In the genomic region with DNA sequence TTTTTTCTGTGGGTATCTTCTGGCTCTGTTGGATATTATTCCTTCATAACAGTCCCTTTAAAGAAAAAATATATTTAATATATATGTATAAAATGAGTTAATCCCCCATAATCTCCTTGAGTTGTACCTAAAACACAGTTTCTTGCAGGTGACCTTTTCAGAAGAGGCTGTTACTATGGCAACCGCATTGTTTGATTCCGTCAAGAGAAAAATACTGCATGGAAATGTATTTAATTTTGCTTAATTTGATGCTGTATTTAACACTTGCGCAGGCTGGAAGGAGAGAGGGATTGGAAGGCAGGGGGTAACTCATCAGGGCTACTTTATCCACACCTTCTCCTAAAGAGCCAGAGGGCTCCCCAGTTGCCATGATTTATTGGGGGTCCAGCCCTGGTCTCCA, we compare ENCODE assay signal across 21 mouse cellular contexts.
DNase-seq lines count a peak whose midpoint lies in the region; ATAC-seq and TF ChIP-seq lines count a peak whose summit lies in the region.
"Had no signal": no experiment of that assay in that cellular context is flagged by ENCODE, and none has a peak within 500 bp of the region (broad histone marks: within the 10 kb centered on the region; RNA-seq: fewer than 3 reads in every experiment).

No protein-coding gene starts in this region.

- 72% methylated on average over 3 of the region's 3 CpGs for WGBS in midbrain, embryonic 12.5 days
- WGBS in midbrain, embryonic 11.5 days, result 76% methylated on average over 3 of the region's 3 CpGs
- 58% methylated on average over 3 of the region's 3 CpGs for WGBS in forebrain, embryonic 12.5 days
- WGBS in forebrain, postnatal 0 days, result 48% methylated on average over 3 of the region's 3 CpGs
- WGBS in olfactory bulb, adult 2 months, result 59% methylated on average over 3 of the region's 3 CpGs
- WGBS in heart, embryonic 11.5 days (ENCODE audit: insufficient replicate concordance), result 87% methylated on average over 3 of the region's 3 CpGs

- TF ChIP-seq CTCF in forebrain, postnatal 0 days (IDR thresholded peaks at IDR 0.05; ENCODE audit: low read depth), result no peak
- TF ChIP-seq CTCF in olfactory bulb, adult 2 months (IDR thresholded peaks at IDR 0.05; ENCODE audit: insufficient read depth, low read depth, low read length), result no peak

- no peaks in the 10 kb centered on the region for H3K27me3 ChIP-seq in midbrain, embryonic 12.5 days
- H3K27me3 ChIP-seq in midbrain, embryonic 11.5 days (ENCODE audit: control insufficient read depth, insufficient read depth, low read length), result no peaks in the 10 kb centered on the region
- H3K27me3 ChIP-seq in forebrain, embryonic 12.5 days, result no peaks in the 10 kb centered on the region
- no peaks in the 10 kb centered on the region for H3K27me3 ChIP-seq in forebrain, postnatal 0 days (ENCODE audit: insufficient read depth, low read length)
- H3K27me3 ChIP-seq in heart, embryonic 11.5 days (ENCODE audit: control insufficient read depth, insufficient read depth, low read length), result no peaks in the 10 kb centered on the region
- H3K27me3 ChIP-seq: heart, embryonic 13.5 days; intestine, embryonic 15.5 days; liver, embryonic 12.5 days had no signal

- no peaks in the 10 kb centered on the region for H3K36me3 ChIP-seq in midbrain, embryonic 12.5 days
- H3K36me3 ChIP-seq in midbrain, embryonic 11.5 days (ENCODE audit: control insufficient read depth, insufficient read depth, low read length), result no peaks in the 10 kb centered on the region
- 0 out of 2 replicates have a peak, but pooled peaks cover 5% of the 10 kb centered on the region for H3K36me3 ChIP-seq in forebrain, embryonic 12.5 days (replicated peaks)
- no peaks in the 10 kb centered on the region for H3K36me3 ChIP-seq in forebrain, postnatal 0 days (ENCODE audit: insufficient read depth)
- H3K36me3 ChIP-seq in heart, embryonic 11.5 days (ENCODE audit: control insufficient read depth, insufficient read depth, low read length), result no peaks in the 10 kb centered on the region
- H3K36me3 ChIP-seq: heart, embryonic 13.5 days; intestine, embryonic 15.5 days; limb, embryonic 12.5 days; liver, embryonic 12.5 days had no signal

- no peaks in the 10 kb centered on the region for H3K9me3 ChIP-seq in midbrain, embryonic 12.5 days
- no peaks in the 10 kb centered on the region; the same call in 1 of the 2 replicates for H3K9me3 ChIP-seq in midbrain, embryonic 11.5 days (ENCODE audit: control insufficient read depth, low read length)
- H3K9me3 ChIP-seq in forebrain, embryonic 12.5 days, result 0 out of 2 replicates have a peak, but pooled peaks cover 3% of the 10 kb centered on the region
- no peaks in the 10 kb centered on the region for H3K9me3 ChIP-seq in forebrain, postnatal 0 days (ENCODE audit: low read length)
- H3K9me3 ChIP-seq in heart, embryonic 11.5 days (replicated peaks; ENCODE audit: control insufficient read depth, low read length), result no peaks in the 10 kb centered on the region
- H3K9me3 ChIP-seq: heart, embryonic 13.5 days; intestine, embryonic 15.5 days; limb, embryonic 12.5 days; liver, embryonic 12.5 days; megakaryocyte, embryonic 14.5 days had no signal

- no peak for ATAC-seq in midbrain, embryonic 12.5 days (ENCODE audit: low FRiP score, low read depth)
- ATAC-seq in midbrain, embryonic 11.5 days (ENCODE audit: low FRiP score), result no peak
- ATAC-seq in forebrain, embryonic 12.5 days (ENCODE audit: low FRiP score), result no peak
- ATAC-seq in forebrain, postnatal 0 days, result peak; percentile 67
- ATAC-seq in monocyte, adult 5-6 weeks (replicated peaks; ENCODE audit: insufficient number of reproducible peaks, low FRiP score, low TSS enrichment, poor library complexity, severe bottlenecking), result no peak
- no peak for ATAC-seq in heart, embryonic 11.5 days (replicated peaks; ENCODE audit: insufficient number of reproducible peaks, low FRiP score, low TSS enrichment)
- ATAC-seq: intestine, embryonic 15.5 days; liver, embryonic 12.5 days had no signal

- H3K9ac ChIP-seq in midbrain, embryonic 12.5 days (replicated peaks), result no peak overlapping the region
- no peak overlapping the region for H3K9ac ChIP-seq in midbrain, embryonic 11.5 days (ENCODE audit: low read length)
- no peak overlapping the region for H3K9ac ChIP-seq in forebrain, embryonic 12.5 days
- no peak overlapping the region for H3K9ac ChIP-seq in forebrain, postnatal 0 days
- no peak overlapping the region for H3K9ac ChIP-seq in heart, embryonic 11.5 days (ENCODE audit: low read depth, low read length)
- H3K9ac ChIP-seq: heart, embryonic 13.5 days; intestine, embryonic 15.5 days; limb, embryonic 12.5 days; liver, embryonic 12.5 days had no signal

- no peak overlapping the region for H3K4me2 ChIP-seq in midbrain, embryonic 12.5 days (replicated peaks)
- H3K4me2 ChIP-seq in midbrain, embryonic 11.5 days, result no peak overlapping the region
- no peak overlapping the region for H3K4me2 ChIP-seq in forebrain, embryonic 12.5 days
- H3K4me2 ChIP-seq in forebrain, postnatal 0 days (ENCODE audit: low read depth), result no peak overlapping the region
- no peak overlapping the region for H3K4me2 ChIP-seq in heart, embryonic 11.5 days
- H3K4me2 ChIP-seq: heart, embryonic 13.5 days; intestine, embryonic 15.5 days; limb, embryonic 12.5 days; liver, embryonic 12.5 days had no signal

- no peak for TF ChIP-seq POLR2A in olfactory bulb, adult 2 months (IDR thresholded peaks at IDR 0.05; ENCODE audit: insufficient read depth, low read depth, low read length)

- peak overlapping the region; percentile 1; the same call in 1 of the 2 replicates for H3K27ac ChIP-seq in midbrain, embryonic 12.5 days (replicated peaks)
- no peak overlapping the region for H3K27ac ChIP-seq in midbrain, embryonic 11.5 days (ENCODE audit: low read depth, low read length)
- H3K27ac ChIP-seq in forebrain, embryonic 12.5 days, result 0 out of 2 replicates have a peak overlapping the region, but pooled peaks have one; percentile 42
- peak overlapping the region; percentile 69 for H3K27ac ChIP-seq in forebrain, postnatal 0 days (ENCODE audit: low read depth, low read length)
- 0 out of 2 replicates have a peak overlapping the region, but pooled peaks have one; percentile 6 for H3K27ac ChIP-seq in olfactory bulb, adult 2 months (ENCODE audit: insufficient read depth, low read depth, low read length)
- H3K27ac ChIP-seq in heart, embryonic 11.5 days (ENCODE audit: low read depth, low read length), result no peak overlapping the region
- H3K27ac ChIP-seq: heart, embryonic 13.5 days; intestine, embryonic 15.5 days; limb, embryonic 12.5 days; liver, embryonic 12.5 days had no signal

- DNase-seq in midbrain, embryonic 11.5 days (ENCODE audit: low spot score, missing footprints), result no peak
- peak; percentile 63 for DNase-seq in forebrain, postnatal 0 days
- DNase-seq: adrenal gland, adult 8-10 months; cerebellum, adult 11 months; cerebellum, postnatal 25 days; heart, postnatal 36 days; kidney, postnatal 36 days; lung, adult 2 months; retina, postnatal 1 day; right cerebral cortex, postnatal 4 days; thymus, postnatal 14 days had no signal

- peaks cover 26% of the 10 kb centered on the region for H3K4me1 ChIP-seq in midbrain, embryonic 12.5 days
- peaks cover 6% of the 10 kb centered on the region for H3K4me1 ChIP-seq in midbrain, embryonic 11.5 days (ENCODE audit: control insufficient read depth, insufficient read depth, low read length)
- peaks cover 17% of the 10 kb centered on the region for H3K4me1 ChIP-seq in forebrain, embryonic 12.5 days
- H3K4me1 ChIP-seq in forebrain, postnatal 0 days (ENCODE audit: insufficient read depth), result peaks cover 9% of the 10 kb centered on the region
- peaks cover 3% of the 10 kb centered on the region; the same call in 1 of the 2 replicates for H3K4me1 ChIP-seq in olfactory bulb, adult 2 months (ENCODE audit: control insufficient read depth, insufficient read depth, low read length)
- H3K4me1 ChIP-seq in heart, embryonic 11.5 days (ENCODE audit: control insufficient read depth, insufficient read depth, low read length), result peaks cover 10% of the 10 kb centered on the region; the same call in 1 of the 2 replicates
- H3K4me1 ChIP-seq: liver, embryonic 12.5 days; megakaryocyte, embryonic 14.5 days had no signal

- H3K4me3 ChIP-seq in midbrain, embryonic 12.5 days, result no peak overlapping the region
- H3K4me3 ChIP-seq in midbrain, embryonic 11.5 days (ENCODE audit: low read depth, low read length), result no peak overlapping the region
- H3K4me3 ChIP-seq in forebrain, embryonic 12.5 days (replicated peaks), result no peak overlapping the region
- H3K4me3 ChIP-seq in forebrain, postnatal 0 days (ENCODE audit: low read depth, low read length), result no peak overlapping the region
- no peak overlapping the region for H3K4me3 ChIP-seq in olfactory bulb, adult 2 months (ENCODE audit: insufficient read depth, low read depth, low read length)
- no peak overlapping the region for H3K4me3 ChIP-seq in heart, embryonic 11.5 days (ENCODE audit: low read depth, low read length)
- H3K4me3 ChIP-seq: heart, embryonic 13.5 days; intestine, embryonic 15.5 days; limb, embryonic 12.5 days; liver, embryonic 12.5 days; megakaryocyte, embryonic 14.5 days had no signal

Comparison
In these comparisons a context has a peak if more than half of its experiments do, and no peak if none do; other contexts are left out.
1. H3K27ac ChIP-seq: peak in midbrain, embryonic 12.5 days (single experiment), forebrain, embryonic 12.5 days (single experiment), forebrain, postnatal 0 days (single experiment) and olfactory bulb, adult 2 months (single experiment); none in midbrain, embryonic 11.5 days (single experiment) and heart, embryonic 11.5 days (single experiment).